Mouse (Mus musculus) neural tube, embryonic 11.5 days (tissue): ENCODE results near the gene Hist1h3f. TPM values are rescaled to one million over a fixed set of nuclear protein-coding genes. Genes with fewer than 3 reads are reported as not detected.
A peak's percentile ranks its signal among the peaks of the same experiment; 100 is the strongest.
"Not testable (repeated sequence)": the region's sequence is repeated elsewhere in the genome, so short reads cannot be mapped to it uniquely, and the experiment has no call there.

Experiments used
- ATAC-seq: fragments of 200-750 bp; cut with Nextera tagmentation; 2 replicates; pipeline ENCODE4 v1.8.0; 2017; ENCODE audit warnings: moderate number of reproducible peaks, mild to moderate bottlenecking, moderate TSS enrichment, moderate library complexity; ENCODE audit not compliant: insufficient read depth, low FRiP score, low TSS enrichment
- DNase-seq: peaks from one replicate; pipeline ENCODE4 v3.0.0-alpha.2; 2015; ENCODE audit warnings: low spot score
- H3K27ac ChIP-seq: fragments of 300-500 bp; sonication (generic); 2 replicates; pipeline ENCODE4 v1.5.1; 2014; ENCODE audit warnings: low read depth, mild to moderate bottlenecking, low read length
- H3K27me3 ChIP-seq: fragments of 300-500 bp; sonication (generic); 2 replicates; pipeline ENCODE4 v1.6.1; 2014; ENCODE audit warnings: mild to moderate bottlenecking, low read length, mixed read lengths; ENCODE audit not compliant: control insufficient read depth, insufficient read depth
- H3K36me3 ChIP-seq: fragments of 300-500 bp; sonication (generic); 2 replicates; pipeline ENCODE4 v1.6.1; 2014; ENCODE audit warnings: mild to moderate bottlenecking, low read length, moderate library complexity, mixed read lengths; ENCODE audit not compliant: control insufficient read depth, insufficient read depth
- H3K4me1 ChIP-seq: fragments of 300-500 bp; sonication (generic); 2 replicates; pipeline ENCODE4 v1.6.1; 2014; ENCODE audit warnings: low read length, mixed read lengths; ENCODE audit not compliant: control insufficient read depth, insufficient read depth
- H3K4me2 ChIP-seq: fragments of 300-500 bp; sonication (generic); 2 replicates; pipeline ENCODE4 v1.6.1; 2014; ENCODE audit warnings: low read depth, mild to moderate bottlenecking, moderate library complexity
- H3K4me3 ChIP-seq: fragments of 300-500 bp; sonication (generic); 2 replicates; pipeline ENCODE4 v1.5.1; 2014; ENCODE audit warnings: low read depth, low read length
- H3K9ac ChIP-seq: fragments of 300-500 bp; sonication (generic); 2 replicates; pipeline ENCODE4 v1.6.1; 2014; ENCODE audit warnings: mild to moderate bottlenecking, low read length
- H3K9me3 ChIP-seq: fragments of 300-500 bp; sonication (generic); 2 replicates; pipeline ENCODE4 v1.6.1; 2016; ENCODE audit warnings: low read length; ENCODE audit not compliant: control insufficient read depth
- WGBS: fragments of 180-500 bp; shearing (Covaris S2); extraction: QIAGEN DNeasy Blood & Tissue Kit; methylation state at CpG from one replicate; pipeline ENCODE4 v1.1.7; 2014; 5-methylcytosine and 5-hydroxymethylcytosine counted together
- polyA plus RNA-seq: library from polyadenylated mRNA; unstranded; fragments of >200 nt; fragmentation: Nextera tagmentation; extraction: Ambion mirVana; gene quantifications from 2 replicates; pipeline ENCODE4 v1.2.1, GENCODE M21; 2014

Gene Hist1h3f
- polyA plus RNA-seq, 1 experiment from 2014 or later: 1.4 TPM

- H3K36me3 ChIP-seq: no peaks in the 10 kb centered on the region
- H3K27me3 ChIP-seq: no peaks in the 10 kb centered on the region
- DNase-seq: no peak
- no peak for ATAC-seq
- peaks cover 3% of the 10 kb centered on the region; the same call in 1 of the 2 replicates for H3K4me1 ChIP-seq
- peak overlapping the region; percentile 57 for H3K4me2 ChIP-seq
- no peaks in the 10 kb centered on the region for H3K9me3 ChIP-seq
- peak overlapping the region; percentile 63 for H3K9ac ChIP-seq
- 56% methylated on average over 8 of the region's 8 CpGs for WGBS
- H3K27ac ChIP-seq: peak overlapping the region; percentile 85
- H3K4me3 ChIP-seq: peak overlapping the region; percentile 40
These were observed 8.4 kb downstream of the Hist1h3f start for GRCm38 (mm10) chr13:23551931-23552914.

- peaks cover 3% of the 10 kb centered on the region; the same call in 1 of the 2 replicates for H3K4me1 ChIP-seq
- peak within 1 kb of the TSS; percentile 57; the same call in 1 of the 2 replicates for H3K4me2 ChIP-seq
- H3K9me3 ChIP-seq: no peaks in the 10 kb centered on the region
- H3K27ac ChIP-seq: peak within 1 kb of the TSS; percentile 85
- no peaks in the 10 kb centered on the region for H3K36me3 ChIP-seq
- H3K27me3 ChIP-seq: no peaks in the 10 kb centered on the region
- H3K9ac ChIP-seq: no peak within 1 kb of the TSS; the same call in none of the 2 replicates
- DNase-seq (no peak), ATAC-seq (no peak)
- H3K4me3 ChIP-seq: no peak within 1 kb of the TSS
These were observed 9.1 kb downstream of the Hist1h3f start, which contains the start of gene Hist1h1d for GRCm38 (mm10) chr13:23552962-23553361. Hist1h1d (plus strand) TSS chr13:23553262.

GRCm38 (mm10) chr13:23554393-23554792 is 10.5 kb downstream of the Hist1h3f start:
- peak overlapping the region; percentile 60 for H3K4me3 ChIP-seq
- peak overlapping the region; percentile 98 for H3K27ac ChIP-seq
- peak overlapping the region; percentile 75 for H3K9ac ChIP-seq
- no peaks in the 10 kb centered on the region for H3K36me3 ChIP-seq
- no peaks in the 10 kb centered on the region for H3K27me3 ChIP-seq
- WGBS: 25% methylated on average over 9 of the region's 9 CpGs
- peak; percentile 10 for DNase-seq
- ATAC-seq: no peak
- peak overlapping the region; percentile 95 for H3K4me2 ChIP-seq
- H3K4me1 ChIP-seq: peaks cover 3% of the 10 kb centered on the region; the same call in 1 of the 2 replicates
- H3K9me3 ChIP-seq: no peaks in the 10 kb centered on the region

GRCm38 (mm10) chr13:23554925-23555838 is 11.3 kb downstream of the Hist1h3f start:
- no peaks in the 10 kb centered on the region for H3K36me3 ChIP-seq
- DNase-seq (peak; percentile 87), ATAC-seq (peak; percentile 84)
- peak overlapping the region; percentile 98 for H3K27ac ChIP-seq
- no peaks in the 10 kb centered on the region for H3K27me3 ChIP-seq
- H3K4me1 ChIP-seq: peaks cover 3% of the 10 kb centered on the region; the same call in 1 of the 2 replicates
- H3K4me2 ChIP-seq: peak overlapping the region; percentile 95
- no peaks in the 10 kb centered on the region for H3K9me3 ChIP-seq
- peak overlapping the region; percentile 60 for H3K4me3 ChIP-seq
- H3K9ac ChIP-seq: peak overlapping the region; percentile 75
- WGBS: under 1% methylated on average over 46 of the region's 54 CpGs

- H3K4me3 ChIP-seq: peak overlapping the region; percentile 60
- peak overlapping the region; percentile 95 for H3K4me2 ChIP-seq
- H3K4me1 ChIP-seq: no peaks in the 10 kb centered on the region; the same call in 1 of the 2 replicates
- DNase-seq (peak; percentile 77), ATAC-seq (peak; percentile 70)
- no peaks in the 10 kb centered on the region for H3K27me3 ChIP-seq
- no peaks in the 10 kb centered on the region for H3K36me3 ChIP-seq
- H3K27ac ChIP-seq: peak overlapping the region; percentile 98
- H3K9me3 ChIP-seq: no peaks in the 10 kb centered on the region
- WGBS: under 1% methylated on average over 18 of the region's 18 CpGs
- H3K9ac ChIP-seq: peak overlapping the region; percentile 75
These were observed 12.1 kb downstream of the Hist1h3f start for GRCm38 (mm10) chr13:23555839-23556416.

GRCm38 (mm10) chr13:23556906-23557305 is 13.1 kb downstream of the Hist1h3f start:
- no peak for DNase-seq
- H3K4me2 ChIP-seq: peak overlapping the region; percentile 14; the same call in 1 of the 2 replicates
- H3K9ac ChIP-seq: no peak overlapping the region
- WGBS: 86% methylated on average over 3 of the region's 3 CpGs
- H3K27me3 ChIP-seq: no peaks in the 10 kb centered on the region
- no peaks in the 10 kb centered on the region for H3K36me3 ChIP-seq
- no peak for ATAC-seq
- no peaks in the 10 kb centered on the region for H3K9me3 ChIP-seq
- H3K27ac ChIP-seq: no peak overlapping the region
- peak overlapping the region; percentile 60; the same call in 1 of the 2 replicates for H3K4me3 ChIP-seq
- no peaks in the 10 kb centered on the region; the same call in 1 of the 2 replicates for H3K4me1 ChIP-seq

GRCm38 (mm10) chr13:23560699-23561098 is 16.8 kb downstream of the Hist1h3f start:
- H3K9me3 ChIP-seq, H3K9ac ChIP-seq, H3K36me3 ChIP-seq, H3K4me3 ChIP-seq, H3K4me1 ChIP-seq, H3K27me3 ChIP-seq, DNase-seq, ATAC-seq: not testable (repeated sequence)
- 32% methylated on average over 2 of the region's 2 CpGs for WGBS
- 0 out of 2 replicates have a peak overlapping the region, but pooled peaks have one; percentile 8 for H3K27ac ChIP-seq
- H3K4me2 ChIP-seq: peak overlapping the region; percentile 8; the same call in 1 of the 2 replicates

GRCm38 (mm10) chr13:23561531-23561882 is 17.7 kb downstream of the Hist1h3f start:
- ATAC-seq, H3K36me3 ChIP-seq, H3K9me3 ChIP-seq, DNase-seq, H3K4me1 ChIP-seq, H3K27me3 ChIP-seq, H3K27ac ChIP-seq: not testable (repeated sequence)
- Histone ChIP-seq H3K9ac (peak overlapping the region; percentile 45; the same call in 1 of the 2 replicates), H3K4me2 (peak overlapping the region; percentile 55), H3K4me3 (peak overlapping the region; percentile 33)
- WGBS: 0% methylated on average over 2 of the region's 5 CpGs
